Mouse (Mus musculus) Patski (cell line): ENCODE measurements around the gene Fam129a. TPM values are rescaled to one million over a fixed set of nuclear protein-coding genes. Genes with fewer than 3 reads are reported as not detected.

Source experiments
- ATAC-seq: fragments of 100-300 bp; one replicate; pipeline ENCODE4 v1.8.0; 2021
- CTCF ChIA-PET: fragments of 350-600 bp; sonication (Branson Sonifier 250); formaldehyde crosslinking; loops from one replicate; lab custom pipeline; 2022; ENCODE audit warnings: inconsistent platforms; lab: Charles Lee
- POLR2A ChIA-PET: fragments of 350-600 bp; sonication (Branson Sonifier 250); formaldehyde crosslinking; loops from one replicate; lab custom pipeline; 2022; ENCODE audit warnings: antibody characterized with exemption, inconsistent platforms; lab: Charles Lee
- DNase-seq: peaks from one replicate; pipeline ENCODE4 v3.0.0-alpha.2; 2011; ENCODE audit warnings: low read depth, low spot score
- H3K27me3 ChIP-seq: fragments of 371-371 bp; one replicate; pipeline ENCODE4 v1.5.1; 2021
- CTCF ChIP-seq: fragments of 100-300 bp; IDR thresholded peaks from one replicate; pipeline ENCODE4 v1.5.1; 2021
- in situ Hi-C: fragments of 300-500 bp; cut with MboI; formaldehyde crosslinking; loops from 3 replicates; pipeline ENCODE4 v1.11.1; 2018; ENCODE audit warnings: low pct_unique_long_range_greater_than_20kb, mixed read lengths
- polyA plus RNA-seq: library from polyadenylated mRNA; unstranded; gene quantifications from one replicate; pipeline ENCODE4 v1.2.3, GENCODE M21; 2021

Gene Fam129a
- polyA plus RNA-seq, 1 experiment from 2014 or later = 0.27 TPM

GRCm38 (mm10) chr1:151661684-151662439, 90.9 kb downstream of the Fam129a start:
- ChIA-PET CTCF (no interaction called here), POLR2A (no interaction called here)
- no peak for DNase-seq
- in situ Hi-C loops = no loop called here
- no peaks in the 10 kb centered on the region for H3K27me3 ChIP-seq
- no peak for TF ChIP-seq CTCF
- ATAC-seq = no peak

GRCm38 (mm10) chr1:151662958-151663357, 92.0 kb downstream of the Fam129a start:
- DNase-seq = no peak
- in situ Hi-C loops = no loop called here
- no peak for TF ChIP-seq CTCF
- no peaks in the 10 kb centered on the region for H3K27me3 ChIP-seq
- ChIA-PET POLR2A (no interaction called here), CTCF (no interaction called here)
- ATAC-seq = no peak

- H3K27me3 ChIP-seq = no peaks in the 10 kb centered on the region
- DNase-seq (no peak), ATAC-seq (no peak)
- in situ Hi-C loops = no loop called here
- CTCF ChIA-PET = interaction anchor here (0.7 to 1.2 kb wide), 2 partner anchors 15 to 16 kb away, joined by 3 read pairs; no protein-coding TSS in a partner anchor
- TF ChIP-seq CTCF = no peak
- POLR2A ChIA-PET = interaction anchor here (0.6 kb wide), 2 partner anchors 11 to 92 kb away, joined by 4 to 5 read pairs; no protein-coding TSS in a partner anchor
Observed at GRCm38 (mm10) chr1:151664384-151664783, 93.4 kb downstream of the Fam129a start.

GRCm38 (mm10) chr1:151664837-151665431, 93.9 kb downstream of the Fam129a start:
- CTCF ChIA-PET = interaction anchor here (1.2 kb wide), 1 partner anchor 15 kb away, joined by 3 read pairs; no protein-coding TSS in a partner anchor
- DNase-seq (no peak), ATAC-seq (no peak)
- POLR2A ChIA-PET = no interaction called here
- no peaks in the 10 kb centered on the region for H3K27me3 ChIP-seq
- TF ChIP-seq CTCF = no peak
- in situ Hi-C loops = no loop called here

GRCm38 (mm10) chr1:151667351-151668074, 96.5 kb downstream of the Fam129a start:
- no peak for ATAC-seq
- ChIA-PET CTCF (interaction anchor here (1.5 kb wide), 1 partner anchor 31 kb away, joined by 3 read pairs; no protein-coding TSS in a partner anchor), POLR2A (no interaction called here)
- TF ChIP-seq CTCF = no peak
- H3K27me3 ChIP-seq = no peaks in the 10 kb centered on the region
- no peak for DNase-seq
- in situ Hi-C loops = no loop called here

GRCm38 (mm10) chr1:151670006-151670591, 99.1 kb downstream of the Fam129a start:
- POLR2A ChIA-PET = no interaction called here
- ATAC-seq = no peak
- in situ Hi-C loops = no loop called here
- CTCF ChIA-PET = no interaction called here
- no peak for DNase-seq
- TF ChIP-seq CTCF = no peak
- H3K27me3 ChIP-seq = no peaks in the 10 kb centered on the region

- DNase-seq = no peak
- ATAC-seq = no peak
- in situ Hi-C loops = loop anchor here (5.0 kb wide), 1 partner anchor 1852 kb away; no protein-coding TSS in a partner anchor
- ChIA-PET CTCF (no interaction called here), POLR2A (interaction anchor here (0.7 kb wide), 1 partner anchor 12 kb away, joined by 4 read pairs; no protein-coding TSS in a partner anchor)
- no peak for TF ChIP-seq CTCF
- no peaks in the 10 kb centered on the region for H3K27me3 ChIP-seq
Observed at GRCm38 (mm10) chr1:151675684-151676083, 104.7 kb downstream of the Fam129a start.

GRCm38 (mm10) chr1:151677185-151677809, 106.3 kb downstream of the Fam129a start:
- ChIA-PET CTCF (interaction anchor here (0.8 to 1.5 kb wide), 4 partner anchors 9 to 195 kb away, joined by 3 to 5 read pairs (median 3); no protein-coding TSS in a partner anchor), POLR2A (no interaction called here)
- no peak for TF ChIP-seq CTCF
- H3K27me3 ChIP-seq = no peaks in the 10 kb centered on the region
- in situ Hi-C loops = loop anchor here (5.0 kb wide), 1 partner anchor 1850 kb away; no protein-coding TSS in a partner anchor
- ATAC-seq = no peak
- no peak for DNase-seq

- ChIA-PET POLR2A (no interaction called here), CTCF (interaction anchor here (0.8 to 1.4 kb wide), 3 partner anchors 8 to 25 kb away, joined by 3 to 5 read pairs (median 3); no protein-coding TSS in a partner anchor)
- TF ChIP-seq CTCF = no peak
- H3K27me3 ChIP-seq = no peaks in the 10 kb centered on the region
- in situ Hi-C loops = loop anchor here (5.0 kb wide), 1 partner anchor 1849 kb away; no protein-coding TSS in a partner anchor
- ATAC-seq (peak; percentile 81), DNase-seq (no peak)
Observed at GRCm38 (mm10) chr1:151677975-151678374, 107.0 kb downstream of the Fam129a start.
